Mouse (Mus musculus): ENCODE measurements around the gene Gm49661. TPM values are rescaled to one million over a fixed set of nuclear protein-coding genes. Genes with fewer than 3 reads are reported as not detected.
A peak's percentile ranks its signal among the peaks of the same experiment; 100 is the strongest.

The Gm49661 gene
- polyA plus RNA-seq, 1 experiment: not detected

GRCm38 (mm10) chr8:84976763-84977434 lies 7.7 kb upstream of the Gm49661 start:
- peak overlapping the region; percentile 83 for H3K4me3 ChIP-seq (ENCODE audit: insufficient read depth, low read depth, low read length)
- peaks cover 11% of the 10 kb centered on the region for H3K4me1 ChIP-seq (ENCODE audit: control insufficient read depth, insufficient read depth, insufficient read length, low read length)
- H3K27ac ChIP-seq (replicated peaks; ENCODE audit: low read depth, low read length): peak overlapping the region; percentile 92

- Histone ChIP-seq H3K27ac (replicated peaks; ENCODE audit: low read depth, low read length) (peak overlapping the region; percentile 92), H3K4me1 (ENCODE audit: control insufficient read depth, insufficient read depth, insufficient read length, low read length) (peaks cover 9% of the 10 kb centered on the region), H3K4me3 (ENCODE audit: insufficient read depth, low read depth, low read length) (peak overlapping the region; percentile 83)
Observed at GRCm38 (mm10) chr8:84976031-84976762, 7.0 kb upstream of the Gm49661 start.

- peaks cover 2% of the 10 kb centered on the region; the same call in 1 of the 2 replicates for H3K4me1 ChIP-seq (ENCODE audit: control insufficient read depth, insufficient read depth, insufficient read length, low read length)
- H3K27ac ChIP-seq (replicated peaks; ENCODE audit: low read depth, low read length): peak overlapping the region; percentile 91
- peak overlapping the region; percentile 83 for H3K4me3 ChIP-seq (ENCODE audit: insufficient read depth, low read depth, low read length)
Observed at GRCm38 (mm10) chr8:84975434-84975833, 6.2 kb upstream of the Gm49661 start.

- Histone ChIP-seq H3K27ac (replicated peaks; ENCODE audit: low read depth, low read length) (no peak overlapping the region), H3K4me1 (ENCODE audit: control insufficient read depth, insufficient read depth, insufficient read length, low read length) (0 out of 2 replicates have a peak, but pooled peaks cover 2% of the 10 kb centered on the region), H3K4me3 (ENCODE audit: insufficient read depth, low read depth, low read length) (no peak overlapping the region)
Observed at GRCm38 (mm10) chr8:84974543-84975142, 5.4 kb upstream of the Gm49661 start.

- Histone ChIP-seq H3K4me1 (ENCODE audit: control insufficient read depth, insufficient read depth, insufficient read length, low read length) (0 out of 2 replicates have a peak, but pooled peaks cover 2% of the 10 kb centered on the region), H3K27ac (replicated peaks; ENCODE audit: low read depth, low read length) (no peak overlapping the region), H3K4me3 (ENCODE audit: insufficient read depth, low read depth, low read length) (no peak overlapping the region)
Observed at GRCm38 (mm10) chr8:84973803-84974542, 4.7 kb upstream of the Gm49661 start.

GRCm38 (mm10) chr8:84973079-84973478 lies 3.8 kb upstream of the Gm49661 start:
- peaks cover 6% of the 10 kb centered on the region; the same call in 1 of the 2 replicates for H3K4me1 ChIP-seq (ENCODE audit: control insufficient read depth, insufficient read depth, insufficient read length, low read length)
- no peak overlapping the region for H3K4me3 ChIP-seq (ENCODE audit: insufficient read depth, low read depth, low read length)
- no peak overlapping the region for H3K27ac ChIP-seq (replicated peaks; ENCODE audit: low read depth, low read length)

GRCm38 (mm10) chr8:84970913-84971312 lies 1.7 kb upstream of the Gm49661 start:
- Histone ChIP-seq H3K27ac (replicated peaks; ENCODE audit: low read depth, low read length) (no peak overlapping the region), H3K4me1 (ENCODE audit: control insufficient read depth, insufficient read depth, insufficient read length, low read length) (peaks cover 8% of the 10 kb centered on the region; the same call in 1 of the 2 replicates), H3K4me3 (ENCODE audit: insufficient read depth, low read depth, low read length) (peak overlapping the region; percentile 87)

GRCm38 (mm10) chr8:84970135-84970790 lies 1.0 kb upstream of the Gm49661 start:
- peak overlapping the region; percentile 44 for H3K27ac ChIP-seq (replicated peaks; ENCODE audit: low read depth, low read length)

GRCm38 (mm10) chr8:84968650-84969049 lies 583 bp downstream of the Gm49661 start:
- Histone ChIP-seq H3K27ac (replicated peaks; ENCODE audit: low read depth, low read length) (peak overlapping the region; percentile 70), H3K4me1 (ENCODE audit: control insufficient read depth, insufficient read depth, insufficient read length, low read length) (peaks cover 14% of the 10 kb centered on the region; the same call in 1 of the 2 replicates), H3K4me3 (ENCODE audit: insufficient read depth, low read depth, low read length) (peak overlapping the region; percentile 87)

More at GRCm38 (mm10) chr8:84970135-84970790, 1.0 kb upstream of the Gm49661 start:
- H3K4me1 ChIP-seq (ENCODE audit: control insufficient read depth, insufficient read depth, insufficient read length, low read length): peaks cover 10% of the 10 kb centered on the region; the same call in 1 of the 2 replicates
- peak overlapping the region; percentile 87 for H3K4me3 ChIP-seq (ENCODE audit: insufficient read depth, low read depth, low read length)

- no peak overlapping the region for H3K27ac ChIP-seq (replicated peaks; ENCODE audit: low read depth, low read length)
- peaks cover 14% of the 10 kb centered on the region; the same call in 1 of the 2 replicates for H3K4me1 ChIP-seq (ENCODE audit: control insufficient read depth, insufficient read depth, insufficient read length, low read length)
- no peak overlapping the region for H3K4me3 ChIP-seq (ENCODE audit: insufficient read depth, low read depth, low read length)
Observed at GRCm38 (mm10) chr8:84967532-84968304, 1.5 kb downstream of the Gm49661 start.

- Histone ChIP-seq H3K27ac (replicated peaks; ENCODE audit: low read depth, low read length) (peak overlapping the region; percentile 27; the same call in 1 of the 2 replicates), H3K4me1 (ENCODE audit: control insufficient read depth, insufficient read depth, insufficient read length, low read length) (peaks cover 14% of the 10 kb centered on the region; the same call in 1 of the 2 replicates), H3K4me3 (ENCODE audit: insufficient read depth, low read depth, low read length) (no peak overlapping the region)
Observed at GRCm38 (mm10) chr8:84966603-84967002, 2.6 kb downstream of the Gm49661 start.

- no peak overlapping the region for H3K27ac ChIP-seq (replicated peaks; ENCODE audit: low read depth, low read length)
- peaks cover 14% of the 10 kb centered on the region; the same call in 1 of the 2 replicates for H3K4me1 ChIP-seq (ENCODE audit: control insufficient read depth, insufficient read depth, insufficient read length, low read length)
- H3K4me3 ChIP-seq (ENCODE audit: insufficient read depth, low read depth, low read length): peak overlapping the region; percentile 64
Observed at GRCm38 (mm10) chr8:84965731-84966291, 3.4 kb downstream of the Gm49661 start.

GRCm38 (mm10) chr8:84963952-84964351 lies 5.3 kb downstream of the Gm49661 start:
- H3K4me3 ChIP-seq (ENCODE audit: insufficient read depth, low read depth, low read length): no peak overlapping the region
- no peak overlapping the region for H3K27ac ChIP-seq (replicated peaks; ENCODE audit: low read depth, low read length)
- peaks cover 12% of the 10 kb centered on the region; the same call in 1 of the 2 replicates for H3K4me1 ChIP-seq (ENCODE audit: control insufficient read depth, insufficient read depth, insufficient read length, low read length)

Measured in brown adipose tissue, adult 24 weeks (tissue).